Mouse (Mus musculus) cerebellum, postnatal 4 days (tissue): ENCODE results near the gene Ticam1.

Experiments
- DNase-seq, 2 experiments: peaks; one replicate each; pipeline ENCODE4 v3.0.0; 2022; ENCODE audit warnings: low spot score in 2 of 2, mixed read lengths in 1 of 2

Gene Ticam1

GRCm38 (mm10) chr17:56276643-56277566, at the start of gene Ticam1:
TSS of gene Ticam1 (minus strand) at chr17:56276786.
- DNase-seq, result peak in 1 of 2 experiments; percentile 51

- peak; percentile 96 to 99 for DNase-seq
Observed at GRCm38 (mm10) chr17:56325450-56326152, 49.0 kb upstream of the Ticam1 start, which contains the start of gene Kdm4b. TSS of gene Kdm4b (plus strand) at chr17:56326062.

- DNase-seq, result no peak
Observed at GRCm38 (mm10) chr17:56324419-56324818, 47.8 kb upstream of the Ticam1 start.

- DNase-seq, result no peak
Observed at GRCm38 (mm10) chr17:56309191-56309945, 32.8 kb upstream of the Ticam1 start.

- DNase-seq, result no peak
Observed at GRCm38 (mm10) chr17:56308088-56308487, 31.5 kb upstream of the Ticam1 start.

- peak in 1 of 2 experiments; percentile 31 for DNase-seq
Observed at GRCm38 (mm10) chr17:56305826-56306225, 29.2 kb upstream of the Ticam1 start.

GRCm38 (mm10) chr17:56305156-56305555, 28.6 kb upstream of the Ticam1 start:
- DNase-seq, result no peak

- DNase-seq, result no peak
Observed at GRCm38 (mm10) chr17:56304718-56305117, 28.1 kb upstream of the Ticam1 start.

GRCm38 (mm10) chr17:56303847-56304586, 27.4 kb upstream of the Ticam1 start:
- peak; percentile 92 to 96 for DNase-seq

GRCm38 (mm10) chr17:56303160-56303846, 26.7 kb upstream of the Ticam1 start, which contains the start of gene Uhrf1:
TSS of gene Uhrf1 (plus strand) at chr17:56303321.
- peak in 1 of 2 experiments; percentile 63 for DNase-seq

GRCm38 (mm10) chr17:56302363-56302996, 25.9 kb upstream of the Ticam1 start:
- DNase-seq, result peak in 1 of 2 experiments; percentile 36

GRCm38 (mm10) chr17:56300186-56300585, 23.6 kb upstream of the Ticam1 start, which contains the start of gene Arrdc5:
TSS of gene Arrdc5 (minus strand) at chr17:56300286.
- no peak for DNase-seq

- DNase-seq, result no peak
Observed at GRCm38 (mm10) chr17:56298238-56298637, 21.7 kb upstream of the Ticam1 start.

GRCm38 (mm10) chr17:56296201-56296600, 19.6 kb upstream of the Ticam1 start:
- DNase-seq, result no peak

- peak in 1 of 2 experiments; percentile 79 for DNase-seq
Observed at GRCm38 (mm10) chr17:56294241-56294640, 17.7 kb upstream of the Ticam1 start.

- no peak for DNase-seq
Observed at GRCm38 (mm10) chr17:56293291-56293690, 16.7 kb upstream of the Ticam1 start.

- no peak for DNase-seq
Observed at GRCm38 (mm10) chr17:56292531-56293222, 16.1 kb upstream of the Ticam1 start, which contains the start of gene Plin3. TSS of gene Plin3 (minus strand) at chr17:56292873.

- no peak for DNase-seq
Observed at GRCm38 (mm10) chr17:56291826-56292475, 15.4 kb upstream of the Ticam1 start.

- DNase-seq, result peak; percentile 62 to 85
Observed at GRCm38 (mm10) chr17:56291171-56291511, 14.6 kb upstream of the Ticam1 start.
